Mouse (Mus musculus): Measurements from ENCODE around the gene Ankrd40. TPM values are rescaled to one million over a fixed set of nuclear protein-coding genes. Genes with fewer than 3 reads are reported as not detected.

Gene Ankrd40
- polyA plus RNA-seq, 1 experiment: 73.2 TPM

DNA sequence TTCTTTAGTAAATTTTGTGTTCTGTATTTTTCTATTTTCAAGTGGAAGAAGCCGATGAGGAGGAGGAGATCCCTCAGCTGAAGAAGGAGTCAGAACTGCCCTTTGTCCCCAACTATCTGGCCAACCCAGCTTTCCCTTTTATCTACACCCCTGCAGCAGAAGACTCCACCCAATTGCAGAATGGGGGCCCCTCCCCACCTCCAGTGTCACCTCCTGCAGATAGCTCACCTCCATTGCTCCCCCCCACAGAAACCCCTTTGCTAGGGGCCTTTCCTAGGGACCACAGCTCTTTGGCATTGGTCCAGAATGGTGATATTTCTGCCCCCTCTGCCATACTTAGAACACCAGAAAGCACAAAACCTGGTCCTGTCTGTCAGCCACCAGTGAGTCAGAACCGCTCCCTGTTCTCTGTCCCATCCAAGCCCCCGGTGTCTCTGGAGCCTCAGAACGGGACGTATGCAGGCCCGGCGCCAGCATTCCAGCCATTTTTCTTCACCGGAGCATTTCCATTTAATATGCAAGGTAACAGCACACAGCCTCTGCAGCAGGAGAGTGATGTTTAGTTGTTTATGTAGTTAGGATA is 6.7 kb downstream of the Ankrd40 start:
- peaks cover 21% of the 10 kb centered on the region; the same call in 1 of the 2 replicates for H3K4me1 ChIP-seq (ENCODE audit: control insufficient read depth, insufficient read depth, insufficient read length, low read length)
- TF ChIP-seq POLR2A (IDR thresholded peaks at IDR 0.05; ENCODE audit: low read depth, low read length) (no peak), CTCF (IDR thresholded peaks at IDR 0.05; ENCODE audit: extremely low read depth, insufficient read length, insufficient replicate concordance, low read depth, low read length) (no peak)
- H3K36me3 ChIP-seq (ENCODE audit: control insufficient read depth, insufficient read depth, low read length): peaks cover 20% of the 10 kb centered on the region
- WGBS: 59% methylated on average over 8 of the region's 8 CpGs
- no peaks in the 10 kb centered on the region for H3K27me3 ChIP-seq (ENCODE audit: control insufficient read depth, insufficient read depth, low read length)
- H3K4me3 ChIP-seq (ENCODE audit: low read depth, low read length): no peak overlapping the region
- peak overlapping the region; percentile 32; the same call in 1 of the 2 replicates for H3K27ac ChIP-seq (ENCODE audit: insufficient read depth, low read depth, low read length)

DNA sequence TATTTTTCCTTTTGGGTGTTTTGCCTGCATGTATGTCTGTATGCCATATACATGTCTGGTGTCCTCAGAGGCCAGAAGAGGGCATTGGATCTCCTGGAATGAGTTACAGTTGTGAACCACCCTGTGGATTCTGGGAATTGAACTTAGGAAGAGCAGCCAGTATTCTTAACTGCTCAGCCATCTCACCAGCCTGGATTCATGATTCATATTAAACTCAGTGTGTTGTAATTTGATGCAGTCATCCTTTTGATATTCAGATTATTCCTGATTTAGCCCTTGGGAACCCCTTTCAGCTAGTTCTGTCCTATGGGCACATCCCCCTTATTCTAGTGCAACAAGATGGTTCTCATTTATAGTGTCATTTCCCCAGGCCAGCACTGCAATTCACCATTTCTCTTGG is 8.8 kb downstream of the Ankrd40 start:
- peaks cover 10% of the 10 kb centered on the region; the same call in 1 of the 2 replicates for H3K4me1 ChIP-seq (ENCODE audit: control insufficient read depth, insufficient read depth, insufficient read length, low read length)
- H3K4me3 ChIP-seq (ENCODE audit: low read depth, low read length): no peak overlapping the region
- H3K27ac ChIP-seq (ENCODE audit: insufficient read depth, low read depth, low read length): no peak overlapping the region
- peaks cover 25% of the 10 kb centered on the region for H3K36me3 ChIP-seq (ENCODE audit: control insufficient read depth, insufficient read depth, low read length)
- TF ChIP-seq CTCF (IDR thresholded peaks at IDR 0.05; ENCODE audit: extremely low read depth, insufficient read length, insufficient replicate concordance, low read depth, low read length): no peak
- TF ChIP-seq POLR2A (IDR thresholded peaks at IDR 0.05; ENCODE audit: low read depth, low read length): no peak
- H3K27me3 ChIP-seq (ENCODE audit: control insufficient read depth, insufficient read depth, low read length): no peaks in the 10 kb centered on the region

- H3K4me1 ChIP-seq (ENCODE audit: control insufficient read depth, insufficient read depth, insufficient read length, low read length): peaks cover 10% of the 10 kb centered on the region; the same call in 1 of the 2 replicates
- H3K4me3 ChIP-seq (ENCODE audit: low read depth, low read length): no peak overlapping the region
- H3K27me3 ChIP-seq (ENCODE audit: control insufficient read depth, insufficient read depth, low read length): no peaks in the 10 kb centered on the region
- 82% methylated on average over 2 of the region's 2 CpGs for WGBS
- peaks cover 24% of the 10 kb centered on the region for H3K36me3 ChIP-seq (ENCODE audit: control insufficient read depth, insufficient read depth, low read length)
- TF ChIP-seq CTCF (IDR thresholded peaks at IDR 0.05; ENCODE audit: extremely low read depth, insufficient read length, insufficient replicate concordance, low read depth, low read length) (no peak), POLR2A (IDR thresholded peaks at IDR 0.05; ENCODE audit: low read depth, low read length) (no peak)
- H3K27ac ChIP-seq (ENCODE audit: insufficient read depth, low read depth, low read length): no peak overlapping the region
Measured at GRCm38 (mm10) chr11:94338347-94338746, 10.5 kb downstream of the Ankrd40 start.

DNA sequence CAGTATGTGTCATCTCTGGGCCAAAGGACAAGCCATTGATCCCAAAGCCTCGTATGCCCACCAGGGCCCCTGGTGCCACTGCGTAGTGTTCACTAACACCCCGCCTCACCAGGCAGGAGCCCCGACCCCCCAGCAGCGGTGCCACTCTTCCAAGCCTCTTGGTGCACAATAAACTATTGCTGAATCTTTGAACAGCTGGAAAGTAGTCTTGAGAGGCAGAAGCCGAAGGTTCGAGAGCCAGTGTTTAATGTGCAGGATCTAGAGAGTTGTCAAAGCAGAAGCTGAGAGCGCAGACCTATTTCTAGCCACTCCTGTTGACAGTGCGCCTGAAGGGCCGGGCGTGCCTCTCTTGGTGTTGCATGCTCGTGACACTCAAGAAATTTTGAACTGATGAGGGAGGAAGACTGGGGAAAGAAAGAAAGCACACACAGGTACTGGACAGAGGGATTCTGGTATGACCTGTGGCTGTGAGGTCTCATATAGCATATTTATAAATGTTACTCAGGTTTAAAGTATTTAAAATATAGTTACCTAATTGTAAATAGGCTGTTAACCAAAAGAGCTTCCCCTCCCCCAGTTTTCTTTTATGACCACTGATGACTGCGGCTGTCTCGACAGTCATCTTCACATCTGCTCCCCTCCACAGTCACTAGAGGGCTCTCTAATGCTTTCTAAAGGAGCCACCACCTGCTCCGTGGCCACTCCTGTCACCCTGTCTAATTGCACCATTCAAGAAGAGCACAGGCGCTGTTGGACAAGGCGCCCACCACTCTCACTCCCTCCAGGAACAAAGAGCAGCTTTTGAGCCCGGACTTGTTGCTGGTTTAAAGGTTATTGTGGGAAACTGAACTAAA is 12.2 kb downstream of the Ankrd40 start:
- H3K27me3 ChIP-seq (ENCODE audit: control insufficient read depth, insufficient read depth, low read length): no peaks in the 10 kb centered on the region
- WGBS: 55% methylated on average over 18 of the region's 18 CpGs
- peak; percentile 79; the same call in 1 of the 2 replicates for TF ChIP-seq CTCF (IDR thresholded peaks at IDR 0.05; ENCODE audit: extremely low read depth, insufficient read length, insufficient replicate concordance, low read depth, low read length)
- TF ChIP-seq POLR2A (IDR thresholded peaks at IDR 0.05; ENCODE audit: low read depth, low read length): no peak
- no peak overlapping the region for H3K27ac ChIP-seq (ENCODE audit: insufficient read depth, low read depth, low read length)
- peaks cover 18% of the 10 kb centered on the region for H3K36me3 ChIP-seq (ENCODE audit: control insufficient read depth, insufficient read depth, low read length)
- peaks cover 2% of the 10 kb centered on the region; the same call in 1 of the 2 replicates for H3K4me1 ChIP-seq (ENCODE audit: control insufficient read depth, insufficient read depth, insufficient read length, low read length)
- H3K4me3 ChIP-seq (ENCODE audit: low read depth, low read length): no peak overlapping the region

DNA sequence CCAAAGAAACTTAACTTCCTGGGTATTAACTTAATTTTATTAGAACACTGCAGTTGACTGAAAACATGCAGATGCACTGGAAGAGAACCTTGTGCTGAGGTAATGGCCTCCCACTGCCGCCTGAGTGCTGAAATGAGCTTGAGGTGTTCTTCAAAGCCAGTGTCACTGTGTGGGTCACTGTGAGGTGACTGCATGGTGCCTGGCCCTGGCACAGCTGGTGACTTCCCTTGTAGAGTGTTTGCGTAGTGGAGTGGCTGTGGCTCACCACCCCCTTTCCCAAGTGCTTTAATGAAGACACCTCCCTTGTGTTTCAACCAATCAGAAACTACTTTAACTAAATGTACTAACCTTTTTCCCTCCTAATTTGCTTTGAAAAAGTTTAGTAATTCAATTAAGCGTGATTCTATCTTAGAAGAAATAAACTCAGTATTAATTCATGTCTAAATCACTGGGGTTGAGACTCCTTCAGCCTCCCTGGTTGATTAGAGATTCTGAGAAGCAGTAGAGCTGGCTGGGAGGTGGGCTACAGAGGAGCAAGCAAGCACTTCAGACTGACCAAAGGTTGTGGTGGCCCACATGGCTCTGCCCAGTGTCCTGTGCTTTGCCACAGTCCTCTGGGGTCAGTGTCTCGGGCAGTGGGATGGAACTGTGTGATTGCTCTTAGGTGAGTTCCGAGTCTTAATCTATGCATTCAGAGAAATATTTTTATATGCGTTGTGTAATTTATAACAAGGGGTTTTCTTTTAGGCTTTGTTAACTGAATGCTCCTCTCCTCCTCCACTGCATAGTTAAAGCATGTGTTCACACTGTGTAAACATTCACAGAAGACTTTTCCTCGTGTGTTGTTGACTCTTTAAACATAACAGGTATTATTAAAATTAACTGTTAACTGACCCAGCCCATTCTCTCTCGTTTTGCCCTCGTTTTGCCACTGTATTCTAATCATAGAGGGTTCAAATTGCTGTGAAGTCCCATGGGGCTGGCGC is 13.4 kb downstream of the Ankrd40 start:
- Histone ChIP-seq H3K4me3 (ENCODE audit: low read depth, low read length) (no peak overlapping the region), H3K27ac (ENCODE audit: insufficient read depth, low read depth, low read length) (no peak overlapping the region; the same call in 1 of the 2 replicates), H3K36me3 (ENCODE audit: control insufficient read depth, insufficient read depth, low read length) (peaks cover 17% of the 10 kb centered on the region), H3K27me3 (ENCODE audit: control insufficient read depth, insufficient read depth, low read length) (no peaks in the 10 kb centered on the region), H3K4me1 (ENCODE audit: control insufficient read depth, insufficient read depth, insufficient read length, low read length) (peaks cover 2% of the 10 kb centered on the region)
- 43% methylated on average over 10 of the region's 10 CpGs for WGBS
- no peak for TF ChIP-seq CTCF (IDR thresholded peaks at IDR 0.05; ENCODE audit: extremely low read depth, insufficient read length, insufficient replicate concordance, low read depth, low read length)

GRCm38 (mm10) chr11:94342114-94342905 is 14.5 kb downstream of the Ankrd40 start:
- Histone ChIP-seq H3K27ac (ENCODE audit: insufficient read depth, low read depth, low read length) (no peak overlapping the region), H3K36me3 (ENCODE audit: control insufficient read depth, insufficient read depth, low read length) (peaks cover 16% of the 10 kb centered on the region), H3K4me1 (ENCODE audit: control insufficient read depth, insufficient read depth, insufficient read length, low read length) (peaks cover 8% of the 10 kb centered on the region), H3K27me3 (ENCODE audit: control insufficient read depth, insufficient read depth, low read length) (no peaks in the 10 kb centered on the region), H3K4me3 (ENCODE audit: low read depth, low read length) (no peak overlapping the region)
- TF ChIP-seq POLR2A (IDR thresholded peaks at IDR 0.05; ENCODE audit: low read depth, low read length) (no peak), CTCF (IDR thresholded peaks at IDR 0.05; ENCODE audit: extremely low read depth, insufficient read length, insufficient replicate concordance, low read depth, low read length) (no peak)
- 21% methylated on average over 13 of the region's 13 CpGs for WGBS

Data from small intestine, adult 2 months (tissue).